Mouse (Mus musculus): ENCODE measurements around the gene Spock1. TPM values are rescaled to one million over a fixed set of nuclear protein-coding genes. Genes with fewer than 3 reads are reported as not detected.

Spock1 gene
- polyA plus RNA-seq, 1 experiment from 2014 or later: 0.06 TPM

DNA sequence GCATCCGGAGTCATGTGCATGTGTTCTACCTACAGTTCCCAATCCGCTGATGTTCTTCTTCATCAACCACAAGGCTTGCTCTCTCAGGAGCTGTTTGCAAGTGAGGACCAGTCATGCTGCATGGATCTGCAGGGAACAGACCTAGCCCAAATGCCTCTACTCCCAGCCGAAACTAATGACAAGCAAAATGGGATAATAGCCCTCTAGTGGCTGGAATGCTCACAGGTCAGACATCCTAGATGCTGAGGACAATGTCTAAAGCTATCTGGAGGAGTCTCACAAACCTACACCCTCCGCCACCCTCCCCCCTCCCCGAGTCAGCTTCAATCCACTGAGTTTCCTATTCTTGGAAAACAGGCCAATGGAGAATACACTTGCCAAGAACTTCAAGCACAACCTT, 358.4 kb downstream of the Spock1 start:
- H3K36me3 ChIP-seq (replicated peaks): no peaks in the 10 kb centered on the region
- no peaks in the 10 kb centered on the region for H3K4me1 ChIP-seq (replicated peaks)
- no peak overlapping the region for H3K4me2 ChIP-seq
- WGBS (ENCODE audit: insufficient replicate concordance): 31% methylated on average over 5 of the region's 5 CpGs
- ATAC-seq (ENCODE audit: insufficient read depth): no peak
- H3K27me3 ChIP-seq: no peaks in the 10 kb centered on the region
- no peak overlapping the region for H3K4me3 ChIP-seq (replicated peaks)
- no peak overlapping the region for H3K9ac ChIP-seq
- H3K9me3 ChIP-seq (replicated peaks): no peaks in the 10 kb centered on the region
- no peak overlapping the region for H3K27ac ChIP-seq (replicated peaks)

DNA sequence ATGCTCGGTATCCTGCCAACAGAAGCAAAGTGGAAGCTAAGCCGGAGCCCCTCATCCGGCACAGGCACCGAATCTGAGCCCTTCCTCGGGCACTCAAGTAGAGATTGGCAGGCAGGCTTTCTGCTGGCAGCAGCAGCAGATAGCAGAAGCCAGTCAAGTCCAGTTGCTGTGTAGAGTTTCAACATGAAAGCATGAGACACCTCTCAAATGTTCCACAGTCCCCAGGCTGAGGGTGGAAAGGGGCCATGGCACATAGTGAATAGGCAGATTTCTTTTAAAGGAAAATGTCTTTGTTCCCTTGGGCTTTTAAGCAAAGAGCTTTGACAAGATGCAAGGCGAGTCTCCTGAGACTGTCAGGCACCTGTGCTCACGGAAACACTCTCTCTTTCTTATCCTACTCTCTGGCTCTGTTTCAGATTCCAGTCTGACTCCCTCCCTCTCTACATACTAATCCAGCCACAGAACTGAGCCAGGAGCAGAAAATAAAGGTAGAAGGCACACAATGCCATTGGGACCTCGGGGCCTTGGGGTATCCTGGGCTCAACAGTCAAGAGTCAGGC, 371.1 kb downstream of the Spock1 start:
- Histone ChIP-seq H3K27me3 (no peaks in the 10 kb centered on the region), H3K9me3 (replicated peaks) (no peaks in the 10 kb centered on the region), H3K4me1 (replicated peaks) (no peaks in the 10 kb centered on the region), H3K4me2 (no peak overlapping the region), H3K4me3 (replicated peaks) (no peak overlapping the region), H3K27ac (replicated peaks) (no peak overlapping the region), H3K9ac (no peak overlapping the region), H3K36me3 (replicated peaks) (no peaks in the 10 kb centered on the region)
- 60% methylated on average over 8 of the region's 8 CpGs for WGBS (ENCODE audit: insufficient replicate concordance)
- ATAC-seq (ENCODE audit: insufficient read depth): no peak

- no peak overlapping the region for H3K4me3 ChIP-seq (replicated peaks)
- H3K9me3 ChIP-seq (replicated peaks): no peaks in the 10 kb centered on the region
- whole genome bisulfite sequencing (ENCODE audit: insufficient replicate concordance): 74% methylated on average over 7 of the region's 7 CpGs
- no peak for ATAC-seq (ENCODE audit: insufficient read depth)
- no peaks in the 10 kb centered on the region for H3K27me3 ChIP-seq
- no peaks in the 10 kb centered on the region for H3K36me3 ChIP-seq (replicated peaks)
- no peaks in the 10 kb centered on the region for H3K4me1 ChIP-seq (replicated peaks)
- H3K4me2 ChIP-seq: no peak overlapping the region
- H3K9ac ChIP-seq: no peak overlapping the region
- H3K27ac ChIP-seq (replicated peaks): no peak overlapping the region
These were observed 373.8 kb downstream of the Spock1 start for GRCm38 (mm10) chr13:57534325-57534724.

DNA sequence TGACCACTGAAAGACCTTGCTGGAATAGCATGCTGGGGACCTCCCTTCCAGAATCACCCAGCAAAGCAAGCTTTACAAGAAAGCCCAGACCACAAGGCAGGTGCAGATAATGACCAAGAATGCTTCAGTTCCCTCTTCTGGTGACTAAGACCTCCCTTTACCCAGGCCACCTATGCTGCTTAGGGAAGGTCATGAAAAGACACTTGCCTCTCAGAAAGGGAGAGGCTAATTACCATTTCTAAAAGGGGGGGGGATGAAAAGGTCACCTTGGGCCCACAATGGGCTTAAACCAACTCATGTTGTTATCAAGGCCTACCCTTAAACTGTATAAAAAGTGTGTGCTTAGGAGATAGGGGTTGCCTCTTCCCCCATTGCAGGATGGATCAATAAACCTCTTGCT, 382.2 kb downstream of the Spock1 start:
- no peaks in the 10 kb centered on the region for H3K4me1 ChIP-seq (replicated peaks)
- H3K4me2 ChIP-seq: no peak overlapping the region
- no peaks in the 10 kb centered on the region for H3K9me3 ChIP-seq (replicated peaks)
- no peak for ATAC-seq (ENCODE audit: insufficient read depth)
- no peak overlapping the region for H3K27ac ChIP-seq (replicated peaks)
- H3K9ac ChIP-seq: no peak overlapping the region
- H3K27me3 ChIP-seq: no peaks in the 10 kb centered on the region
- H3K36me3 ChIP-seq (replicated peaks): no peaks in the 10 kb centered on the region
- no peak overlapping the region for H3K4me3 ChIP-seq (replicated peaks)

DNA sequence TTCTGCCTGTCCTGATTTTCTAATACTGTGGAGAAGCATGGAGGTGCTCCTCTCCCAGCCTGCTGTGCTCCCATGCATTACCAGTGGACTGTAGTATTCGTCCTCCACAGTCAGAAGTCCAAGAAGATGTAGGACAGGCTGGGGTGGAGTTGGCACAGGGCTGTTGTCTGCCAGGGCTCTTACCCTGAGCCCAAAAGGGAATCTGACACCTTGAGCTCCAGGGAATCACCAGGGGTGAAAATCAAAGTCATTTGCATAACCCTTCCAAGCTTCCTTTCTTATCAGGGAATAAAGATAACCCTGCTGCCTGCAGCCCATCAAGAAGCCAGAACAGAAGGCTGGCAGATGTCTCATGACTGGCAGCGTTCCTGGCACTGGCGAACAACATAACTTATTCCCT, 383.6 kb downstream of the Spock1 start:
- no peaks in the 10 kb centered on the region for H3K27me3 ChIP-seq
- no peak for ATAC-seq (ENCODE audit: insufficient read depth)
- no peaks in the 10 kb centered on the region for H3K36me3 ChIP-seq (replicated peaks)
- no peak overlapping the region for H3K4me2 ChIP-seq
- 47% methylated on average over 3 of the region's 3 CpGs for WGBS (ENCODE audit: insufficient replicate concordance)
- H3K9ac ChIP-seq: no peak overlapping the region
- H3K27ac ChIP-seq (replicated peaks): no peak overlapping the region
- no peaks in the 10 kb centered on the region for H3K4me1 ChIP-seq (replicated peaks)
- no peak overlapping the region for H3K4me3 ChIP-seq (replicated peaks)
- H3K9me3 ChIP-seq (replicated peaks): no peaks in the 10 kb centered on the region

DNA sequence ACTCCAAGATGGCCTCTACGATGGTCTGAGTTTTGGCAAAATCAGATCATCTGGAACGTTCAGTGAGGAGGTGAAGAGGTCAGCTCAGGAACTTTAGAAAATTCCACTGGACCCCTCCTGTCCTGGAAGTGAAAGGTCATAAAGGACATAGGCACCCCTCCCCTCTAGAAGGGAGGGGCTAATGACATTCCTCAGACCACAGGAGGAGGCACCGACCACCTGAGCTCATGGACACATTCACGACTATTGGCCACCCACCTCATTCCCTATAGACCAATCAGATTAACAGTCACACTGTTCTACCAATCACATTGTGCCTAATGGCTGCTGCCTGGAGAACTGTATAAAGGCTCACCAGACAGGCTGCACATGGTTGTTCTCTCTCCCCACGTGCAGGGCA, 384.8 kb downstream of the Spock1 start:
- no peaks in the 10 kb centered on the region for H3K9me3 ChIP-seq (replicated peaks)
- WGBS (ENCODE audit: insufficient replicate concordance): 65% methylated on average over 5 of the region's 5 CpGs
- no peaks in the 10 kb centered on the region for H3K36me3 ChIP-seq (replicated peaks)
- H3K4me3 ChIP-seq (replicated peaks): no peak overlapping the region
- H3K27ac ChIP-seq (replicated peaks): no peak overlapping the region
- no peaks in the 10 kb centered on the region for H3K27me3 ChIP-seq
- ATAC-seq (ENCODE audit: insufficient read depth): no peak
- no peak overlapping the region for H3K4me2 ChIP-seq
- H3K4me1 ChIP-seq (replicated peaks): no peaks in the 10 kb centered on the region
- H3K9ac ChIP-seq: no peak overlapping the region

DNA sequence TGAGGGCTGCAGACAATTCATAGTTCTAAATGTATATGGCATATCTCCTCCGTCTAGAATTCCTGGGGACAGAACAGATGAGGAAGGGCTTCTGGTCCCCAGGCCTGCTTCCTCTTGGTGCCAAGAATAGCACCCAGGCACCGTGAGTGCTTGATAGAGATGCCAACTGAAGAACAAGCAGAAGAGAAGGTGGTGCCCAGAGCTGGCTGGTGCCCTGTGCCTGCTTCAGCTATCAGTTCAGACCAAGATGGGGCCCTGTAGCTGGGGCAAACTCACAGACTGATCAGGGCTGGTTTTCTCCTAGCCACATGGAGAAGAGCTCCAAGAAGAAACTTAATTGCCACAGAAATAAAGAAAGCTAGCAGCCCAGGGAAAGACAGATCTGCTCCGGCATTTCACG, 385.8 kb downstream of the Spock1 start:
- ATAC-seq (ENCODE audit: insufficient read depth): no peak
- H3K9me3 ChIP-seq (replicated peaks): no peaks in the 10 kb centered on the region
- H3K4me3 ChIP-seq (replicated peaks): no peak overlapping the region
- no peak overlapping the region for H3K4me2 ChIP-seq
- H3K4me1 ChIP-seq (replicated peaks): no peaks in the 10 kb centered on the region
- H3K27ac ChIP-seq (replicated peaks): no peak overlapping the region; the same call in 1 of the 2 replicates
- WGBS (ENCODE audit: insufficient replicate concordance): 52% methylated on average over 4 of the region's 4 CpGs
- no peak overlapping the region for H3K9ac ChIP-seq
- no peaks in the 10 kb centered on the region for H3K27me3 ChIP-seq
- no peaks in the 10 kb centered on the region for H3K36me3 ChIP-seq (replicated peaks)

DNA sequence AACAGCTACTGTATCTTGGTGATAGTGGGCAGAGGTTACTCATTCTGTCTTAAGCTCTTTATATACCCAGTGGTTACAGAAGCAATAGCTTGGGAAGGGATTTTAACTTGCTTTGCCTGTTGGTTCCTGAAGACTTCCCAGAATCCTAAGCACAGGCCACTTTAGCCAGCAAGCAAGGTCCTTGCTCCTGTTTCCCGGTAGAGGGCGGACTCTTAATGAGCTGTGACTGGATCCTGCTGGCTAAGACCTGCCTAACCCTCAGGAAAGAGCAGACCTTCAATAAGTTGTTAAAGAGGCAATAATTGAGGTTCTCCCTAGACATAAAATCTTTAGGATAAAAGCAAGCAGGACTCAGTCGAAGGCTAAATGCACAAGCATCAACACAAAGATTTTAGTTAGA, 387.0 kb downstream of the Spock1 start:
- no peaks in the 10 kb centered on the region for H3K9me3 ChIP-seq (replicated peaks)
- H3K4me2 ChIP-seq: no peak overlapping the region
- ATAC-seq (ENCODE audit: insufficient read depth): no peak
- 16% methylated on average over 3 of the region's 3 CpGs for whole genome bisulfite sequencing (ENCODE audit: insufficient replicate concordance)
- H3K4me1 ChIP-seq (replicated peaks): no peaks in the 10 kb centered on the region
- no peaks in the 10 kb centered on the region for H3K27me3 ChIP-seq
- H3K4me3 ChIP-seq (replicated peaks): no peak overlapping the region
- H3K36me3 ChIP-seq (replicated peaks): no peaks in the 10 kb centered on the region
- H3K27ac ChIP-seq (replicated peaks): no peak overlapping the region
- no peak overlapping the region for H3K9ac ChIP-seq

DNA sequence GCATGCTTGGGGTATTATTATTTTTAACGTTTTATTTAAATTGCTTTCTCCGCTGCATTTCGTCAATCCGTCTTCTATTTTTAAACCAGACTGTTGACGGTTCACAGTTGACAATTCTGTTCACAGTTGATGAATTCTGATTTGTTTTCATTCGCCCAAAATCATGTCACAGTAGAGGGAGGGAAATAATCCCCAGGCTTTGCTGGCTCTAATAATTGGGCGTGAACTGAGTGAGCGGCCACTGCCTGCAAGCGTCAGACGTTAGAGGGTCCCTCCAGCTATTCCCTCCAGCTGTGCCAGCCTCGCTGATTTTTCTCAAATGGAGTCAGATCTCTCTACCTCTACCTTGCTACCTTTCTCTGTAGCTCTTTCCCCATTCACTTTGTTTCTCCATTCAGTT, 388.3 kb downstream of the Spock1 start:
- WGBS (ENCODE audit: insufficient replicate concordance): 63% methylated on average over 11 of the region's 11 CpGs
- Histone ChIP-seq H3K27ac (replicated peaks) (no peak overlapping the region), H3K36me3 (replicated peaks) (no peaks in the 10 kb centered on the region), H3K4me1 (replicated peaks) (no peaks in the 10 kb centered on the region), H3K9me3 (replicated peaks) (no peaks in the 10 kb centered on the region), H3K27me3 (no peaks in the 10 kb centered on the region), H3K9ac (no peak overlapping the region), H3K4me3 (replicated peaks) (no peak overlapping the region), H3K4me2 (no peak overlapping the region)
- ATAC-seq (ENCODE audit: insufficient read depth): no peak

DNA sequence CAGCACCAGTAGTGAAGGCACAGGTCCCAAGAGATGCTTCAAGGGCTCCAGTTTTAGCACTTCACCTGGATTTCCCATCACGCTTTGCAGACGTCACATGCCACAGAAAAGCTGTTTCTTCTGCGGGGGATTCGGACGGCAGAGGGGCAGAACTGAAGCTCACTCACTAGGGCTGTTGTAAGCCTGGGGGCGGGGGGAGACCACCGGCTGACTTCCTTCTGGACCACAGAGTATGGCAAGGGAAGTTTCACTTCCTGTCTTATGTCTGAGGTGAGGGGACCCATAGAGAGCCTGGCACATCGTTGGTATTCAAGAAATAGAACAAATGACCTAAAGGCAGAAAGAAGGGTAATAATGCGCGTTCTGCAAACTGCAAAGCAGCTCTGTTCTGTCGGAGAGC, 392.4 kb downstream of the Spock1 start:
- Histone ChIP-seq H3K4me3 (replicated peaks) (no peak overlapping the region), H3K9ac (no peak overlapping the region), H3K36me3 (replicated peaks) (no peaks in the 10 kb centered on the region), H3K4me1 (replicated peaks) (no peaks in the 10 kb centered on the region), H3K9me3 (replicated peaks) (no peaks in the 10 kb centered on the region), H3K4me2 (no peak overlapping the region), H3K27ac (replicated peaks) (no peak overlapping the region), H3K27me3 (no peaks in the 10 kb centered on the region)
- WGBS (ENCODE audit: insufficient replicate concordance): 31% methylated on average over 11 of the region's 11 CpGs
- no peak for ATAC-seq (ENCODE audit: insufficient read depth)

GRCm38 (mm10) chr13:57501552-57501951, 406.6 kb downstream of the Spock1 start:
- Histone ChIP-seq H3K9ac (no peak overlapping the region), H3K4me3 (replicated peaks) (no peak overlapping the region), H3K4me1 (replicated peaks) (no peaks in the 10 kb centered on the region), H3K4me2 (no peak overlapping the region), H3K27me3 (no peaks in the 10 kb centered on the region), H3K27ac (replicated peaks) (no peak overlapping the region), H3K36me3 (replicated peaks) (no peaks in the 10 kb centered on the region), H3K9me3 (replicated peaks) (no peaks in the 10 kb centered on the region)
- 70% methylated on average over 7 of the region's 7 CpGs for WGBS (ENCODE audit: insufficient replicate concordance)
- ATAC-seq (ENCODE audit: insufficient read depth): no peak

- Histone ChIP-seq H3K9me3 (replicated peaks) (no peaks in the 10 kb centered on the region), H3K4me3 (replicated peaks) (no peak overlapping the region), H3K4me2 (no peak overlapping the region), H3K9ac (no peak overlapping the region), H3K36me3 (replicated peaks) (no peaks in the 10 kb centered on the region), H3K4me1 (replicated peaks) (no peaks in the 10 kb centered on the region), H3K27me3 (no peaks in the 10 kb centered on the region), H3K27ac (replicated peaks) (no peak overlapping the region)
- 56% methylated on average over 7 of the region's 7 CpGs for WGBS (ENCODE audit: insufficient replicate concordance)
- ATAC-seq (ENCODE audit: insufficient read depth): no peak
These were observed 411.4 kb downstream of the Spock1 start for GRCm38 (mm10) chr13:57496778-57497177.
